Mouse (Mus musculus) erythroblast, embryonic 14.5 days (primary cell): ENCODE measurements around the gene Sv2b. TPM values are rescaled to one million over a fixed set of nuclear protein-coding genes. Genes with fewer than 3 reads are reported as not detected.

Source experiments
- H3K27me3 ChIP-seq: 2 replicates; pipeline ENCODE4 v1.6.1; 2012; ENCODE audit warnings: inconsistent platforms; ENCODE audit not compliant: control insufficient read depth
- H3K36me3 ChIP-seq: 2 replicates; pipeline ENCODE4 v1.6.1; 2012; ENCODE audit warnings: mild to moderate bottlenecking, inconsistent platforms; ENCODE audit not compliant: control insufficient read depth
- H3K4me1 ChIP-seq: 2 replicates; pipeline ENCODE4 v1.6.1; 2012; ENCODE audit warnings: inconsistent platforms; ENCODE audit not compliant: control insufficient read depth
- H3K4me3 ChIP-seq: replicated peaks from 2 replicates; pipeline ENCODE3; 2012; ENCODE audit warnings: moderate library complexity, mild to moderate bottlenecking, inconsistent platforms
- H3K9me3 ChIP-seq: 2 replicates; pipeline ENCODE4 v1.6.1; 2012; ENCODE audit warnings: low read length, inconsistent platforms, mixed read lengths; ENCODE audit not compliant: control insufficient read depth
- GATA1 ChIP-seq: IDR thresholded peaks from 2 replicates; pipeline ENCODE4 v1.6.1; 2012; ENCODE audit warnings: low read length, inconsistent platforms, mixed read lengths
- TAL1 ChIP-seq: IDR thresholded peaks from 3 replicates; pipeline ENCODE4 v1.6.1; 2012; ENCODE audit warnings: low read length, inconsistent platforms, mixed read lengths
- polyA plus RNA-seq: library from polyadenylated mRNA; stranded (reverse); fragments of >175 nt; gene quantifications from 2 replicates; pipeline ENCODE4 v1.2.3, GENCODE M21; 2012

Sv2b gene
- polyA plus RNA-seq, 1 experiment = not detected

DNA sequence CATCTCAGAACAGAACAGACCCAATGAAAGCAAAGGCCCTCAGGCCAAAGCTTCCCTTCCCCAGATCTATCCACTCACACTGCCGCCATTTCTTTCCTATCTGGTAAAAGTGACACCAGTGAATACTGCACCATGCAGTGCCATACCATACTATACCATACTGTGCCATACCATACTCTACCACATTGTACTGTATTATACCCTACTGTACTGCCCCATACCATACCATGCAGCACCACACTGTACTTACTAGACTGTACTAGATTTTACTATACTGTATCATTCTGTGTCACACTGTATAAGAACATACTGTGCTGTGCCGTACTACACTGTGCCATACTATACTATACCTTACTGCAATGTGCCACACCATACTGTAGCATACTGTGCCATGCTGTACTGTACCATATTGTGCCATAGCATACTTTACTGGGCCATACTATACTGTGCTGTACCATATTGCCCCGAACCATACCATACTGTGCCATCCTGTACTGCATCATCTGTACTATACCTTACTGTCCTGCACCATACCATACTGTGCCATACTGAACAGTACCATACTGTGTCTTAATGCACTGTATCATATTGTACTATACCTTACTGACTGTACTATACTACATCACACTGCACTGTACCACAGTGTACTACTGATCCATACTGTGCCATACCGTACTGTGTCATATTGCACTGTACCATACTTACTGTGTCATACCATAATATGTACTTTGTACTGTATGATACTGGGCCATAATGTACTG, 114.7 kb downstream of the Sv2b start:
- Histone ChIP-seq H3K4me3 (no peak overlapping the region), H3K27me3 (no peaks in the 10 kb centered on the region), H3K9me3 (no peaks in the 10 kb centered on the region), H3K36me3 (no peaks in the 10 kb centered on the region), H3K4me1 (no peaks in the 10 kb centered on the region)
- TF ChIP-seq TAL1 (no peak), GATA1 (no peak)

DNA sequence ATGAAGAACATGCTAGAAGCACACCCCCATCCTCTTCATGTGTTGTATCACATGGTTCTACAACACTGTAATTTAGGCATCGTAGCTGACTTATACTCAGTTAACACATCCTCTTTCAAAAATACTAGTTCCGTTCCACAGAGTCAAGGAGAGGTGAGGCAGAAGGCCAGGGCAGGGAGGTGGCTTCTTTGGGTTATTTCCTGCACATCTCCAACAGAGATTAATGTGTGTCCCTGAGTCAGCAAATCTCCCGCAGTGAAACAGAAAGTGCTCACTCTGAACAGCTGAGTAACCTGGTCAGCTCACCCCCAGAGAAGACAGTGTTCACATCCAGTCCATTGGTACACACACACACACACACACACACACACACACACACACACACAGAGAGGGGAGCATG, 118.9 kb downstream of the Sv2b start:
- TF ChIP-seq TAL1 = no peak
- no peak for TF ChIP-seq GATA1
- H3K4me1 ChIP-seq = no peaks in the 10 kb centered on the region
- no peaks in the 10 kb centered on the region for H3K9me3 ChIP-seq
- H3K36me3 ChIP-seq = no peaks in the 10 kb centered on the region
- H3K27me3 ChIP-seq = no peaks in the 10 kb centered on the region
- H3K4me3 ChIP-seq = no peak overlapping the region

DNA sequence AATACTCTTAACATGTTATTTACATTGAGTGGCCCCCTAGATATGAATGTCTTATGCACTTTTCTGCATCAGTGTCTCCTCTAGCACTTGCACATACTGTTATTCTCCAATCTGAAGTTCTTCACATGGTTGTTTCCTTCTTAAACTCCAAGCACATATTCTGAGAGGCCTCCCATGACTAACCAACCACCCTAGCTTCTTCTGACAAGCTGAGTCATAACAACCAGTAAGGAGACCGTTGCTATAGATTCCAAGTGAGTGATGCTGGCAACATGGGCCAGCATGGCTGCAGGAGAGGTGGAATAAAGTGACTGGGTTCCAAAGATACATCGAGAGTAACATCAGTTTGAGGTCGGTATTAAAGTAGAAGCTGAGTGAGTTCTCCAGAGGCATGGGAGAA, 134.0 kb downstream of the Sv2b start:
- Histone ChIP-seq H3K27me3 (no peaks in the 10 kb centered on the region), H3K4me1 (no peaks in the 10 kb centered on the region)
- no peak for TF ChIP-seq TAL1
- TF ChIP-seq GATA1 = no peak

DNA sequence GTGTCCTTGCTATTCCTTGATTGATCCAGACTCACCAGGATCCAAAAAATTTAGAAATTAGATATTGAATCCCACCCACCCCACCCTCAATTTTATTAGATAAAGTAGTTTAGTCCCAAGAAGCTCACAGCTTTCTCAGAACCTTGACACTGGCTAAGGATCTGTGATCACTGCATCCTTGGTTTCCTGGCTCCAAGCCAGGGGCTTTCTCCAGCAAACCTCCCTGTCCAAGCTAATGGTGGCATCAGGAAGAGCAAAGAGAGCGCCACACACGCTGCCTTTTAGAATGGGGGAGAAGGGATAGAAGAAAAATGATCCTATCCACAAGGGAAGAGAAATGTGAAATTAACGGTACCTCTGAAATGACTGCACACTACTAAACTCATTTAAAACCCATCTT, 141.6 kb downstream of the Sv2b start:
- Histone ChIP-seq H3K36me3 (no peaks in the 10 kb centered on the region), H3K27me3 (no peaks in the 10 kb centered on the region), H3K4me3 (no peak overlapping the region), H3K4me1 (no peaks in the 10 kb centered on the region), H3K9me3 (no peaks in the 10 kb centered on the region)
- no peak for TF ChIP-seq TAL1
- no peak for TF ChIP-seq GATA1

More for the DNA sequence above, 134.0 kb downstream of the Sv2b start:
- no peak overlapping the region for H3K4me3 ChIP-seq
- no peaks in the 10 kb centered on the region for H3K36me3 ChIP-seq
- no peaks in the 10 kb centered on the region for H3K9me3 ChIP-seq

DNA sequence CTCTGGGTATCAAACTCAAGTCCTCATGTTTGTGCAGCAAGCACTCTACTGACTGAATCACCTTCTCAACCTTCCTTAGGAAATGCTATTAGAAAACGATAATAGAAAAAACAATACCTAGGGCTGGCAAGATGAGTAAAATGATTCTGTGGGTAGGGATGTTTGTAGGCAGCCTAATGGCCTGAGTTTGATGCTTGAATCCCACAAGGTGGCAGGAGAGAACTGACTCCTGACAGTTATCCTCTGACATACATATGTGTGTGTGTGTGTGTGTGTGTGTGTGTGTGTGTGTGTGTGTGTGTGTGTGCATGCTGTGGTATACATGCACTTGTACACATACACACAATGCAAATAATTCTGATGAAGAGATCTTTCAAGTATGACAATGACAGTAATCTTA, 161.9 kb downstream of the Sv2b start:
- H3K4me1 ChIP-seq = no peaks in the 10 kb centered on the region
- TF ChIP-seq TAL1 (no peak), GATA1 (no peak)
- H3K4me3 ChIP-seq = no peak overlapping the region
- H3K36me3 ChIP-seq = no peaks in the 10 kb centered on the region
- no peaks in the 10 kb centered on the region for H3K9me3 ChIP-seq
- peaks cover 2% of the 10 kb centered on the region; the same call in 1 of the 2 replicates for H3K27me3 ChIP-seq

DNA sequence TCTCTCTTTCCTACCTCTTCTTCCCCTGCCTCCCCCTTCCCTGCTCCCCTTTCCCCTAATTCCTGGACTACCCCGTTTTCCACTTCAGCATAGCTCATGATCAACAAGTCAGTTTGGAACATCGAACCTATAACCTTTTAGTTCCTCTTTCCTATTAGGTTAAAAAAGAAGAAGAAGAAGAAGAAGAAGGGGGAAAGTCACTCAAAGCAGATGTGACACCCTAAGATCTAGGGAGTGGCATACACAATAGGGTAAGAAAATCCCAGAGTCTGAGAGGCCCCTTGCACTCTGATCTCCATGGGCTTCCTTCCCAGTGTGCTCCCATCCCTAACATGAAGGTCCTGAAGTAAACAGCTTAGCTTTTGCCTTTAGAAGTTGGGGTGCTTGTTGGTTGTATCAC, 166.3 kb downstream of the Sv2b start:
- Histone ChIP-seq H3K4me1 (no peaks in the 10 kb centered on the region), H3K36me3 (no peaks in the 10 kb centered on the region), H3K9me3 (no peaks in the 10 kb centered on the region), H3K27me3 (peaks cover 2% of the 10 kb centered on the region; the same call in 1 of the 2 replicates), H3K4me3 (no peak overlapping the region)
- no peak for TF ChIP-seq GATA1
- no peak for TF ChIP-seq TAL1

DNA sequence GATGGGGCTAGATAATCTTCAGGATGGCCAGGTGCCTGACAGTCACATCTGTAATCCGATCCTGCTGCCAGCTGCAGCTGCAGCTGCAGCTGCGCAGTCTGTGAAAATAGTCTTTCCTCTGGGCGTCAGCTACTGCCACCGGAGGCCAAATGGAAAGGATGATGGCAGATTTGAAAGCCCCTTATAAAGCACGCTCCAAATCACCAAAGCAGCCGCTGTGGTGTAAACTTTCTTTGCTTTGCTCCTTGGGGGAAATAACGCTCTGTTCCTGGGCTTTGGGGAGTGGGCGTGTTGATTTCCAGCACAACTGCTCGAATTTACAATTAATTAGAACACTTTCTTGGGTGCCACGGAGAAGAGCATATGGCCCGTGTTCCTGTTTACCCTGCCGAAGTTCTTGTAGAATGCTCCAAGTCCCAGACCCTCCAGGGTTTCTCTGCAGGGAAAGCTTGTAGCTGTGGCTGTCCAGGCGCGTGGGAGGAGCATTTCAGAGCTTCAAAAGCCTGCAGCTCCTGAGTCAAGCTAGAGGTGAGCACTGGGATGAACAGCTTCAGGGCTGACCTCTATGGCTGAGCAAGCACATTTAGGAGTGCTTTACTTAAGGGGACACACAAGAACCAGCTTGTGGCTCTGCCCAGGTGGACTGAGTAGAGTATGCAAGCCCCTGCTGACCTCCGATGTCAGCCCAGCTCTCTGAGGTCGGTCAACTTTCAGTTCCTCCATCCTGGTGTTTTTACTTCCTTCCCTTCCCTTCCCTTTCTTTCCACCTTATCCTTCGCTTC, 167.0 kb downstream of the Sv2b start:
- no peaks in the 10 kb centered on the region for H3K9me3 ChIP-seq
- no peaks in the 10 kb centered on the region for H3K4me1 ChIP-seq
- H3K36me3 ChIP-seq = no peaks in the 10 kb centered on the region
- H3K27me3 ChIP-seq = peaks cover 2% of the 10 kb centered on the region; the same call in 1 of the 2 replicates
- no peak overlapping the region for H3K4me3 ChIP-seq
- TF ChIP-seq GATA1 = no peak
- no peak for TF ChIP-seq TAL1

DNA sequence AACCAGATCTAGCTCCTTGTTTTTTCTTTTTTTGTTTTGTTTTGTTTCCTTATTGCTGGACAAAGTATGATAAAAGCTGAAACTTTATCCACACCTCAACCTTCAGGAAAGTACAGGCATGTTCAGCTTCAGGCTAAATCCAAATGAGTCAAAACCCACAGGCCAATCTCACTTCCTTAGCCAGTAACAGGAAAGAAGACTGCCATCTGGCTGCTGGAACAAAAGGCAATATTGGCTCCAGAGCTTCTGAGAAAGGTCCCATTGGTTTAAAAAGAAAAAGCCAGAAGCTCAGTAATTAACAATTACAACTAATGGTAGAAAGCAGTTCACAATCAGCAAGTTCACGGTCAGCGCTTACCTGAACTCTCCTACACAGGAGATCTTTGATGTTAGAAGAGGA, 169.8 kb downstream of the Sv2b start:
- TF ChIP-seq TAL1 (no peak), GATA1 (no peak)
- no peaks in the 10 kb centered on the region for H3K9me3 ChIP-seq
- H3K36me3 ChIP-seq = no peaks in the 10 kb centered on the region
- H3K27me3 ChIP-seq = peaks cover 2% of the 10 kb centered on the region; the same call in 1 of the 2 replicates
- H3K4me1 ChIP-seq = no peaks in the 10 kb centered on the region
- no peak overlapping the region for H3K4me3 ChIP-seq

DNA sequence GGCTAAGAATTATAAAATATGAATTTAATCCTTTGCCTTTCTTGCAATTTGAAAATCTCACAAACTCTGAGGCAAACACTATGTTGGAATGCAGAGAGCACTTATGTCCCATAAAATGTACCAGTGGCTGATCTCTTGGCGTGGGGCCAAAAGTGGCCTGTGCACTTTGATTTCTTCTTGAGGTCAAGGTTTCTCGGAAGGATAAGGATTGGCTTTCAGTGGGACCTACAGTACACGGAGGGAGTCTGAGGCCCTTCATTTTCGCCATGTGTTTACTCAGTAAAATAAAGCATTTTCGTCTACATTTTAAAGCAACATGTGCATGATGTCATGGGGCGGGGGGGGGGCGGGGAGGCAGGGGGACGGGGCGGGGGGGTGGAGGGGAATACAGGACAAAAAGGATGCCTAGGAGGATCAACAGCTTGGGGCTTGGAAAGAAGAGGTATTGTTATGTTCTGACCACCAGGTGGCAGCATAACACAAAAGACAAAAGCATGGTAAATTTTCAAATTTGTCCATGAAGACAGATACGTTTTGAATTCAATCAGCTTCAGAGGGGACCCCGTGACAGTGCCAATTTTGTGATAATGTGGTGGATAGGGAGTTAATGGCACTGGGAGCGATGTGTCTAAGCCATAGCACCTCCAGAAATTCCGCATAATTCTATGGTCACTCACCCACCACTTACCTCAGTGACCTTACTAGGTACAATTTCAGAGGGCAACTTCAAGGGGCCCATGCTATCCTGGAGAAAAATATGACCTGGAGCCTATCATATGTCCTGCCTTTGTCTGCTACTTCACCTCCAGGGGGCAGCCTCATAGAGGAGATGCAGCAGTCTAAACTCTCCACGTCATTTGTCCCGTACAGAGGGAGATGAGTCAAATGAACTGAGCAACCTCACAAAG, 174.1 kb downstream of the Sv2b start:
- Histone ChIP-seq H3K4me1 (no peaks in the 10 kb centered on the region), H3K36me3 (no peaks in the 10 kb centered on the region), H3K9me3 (no peaks in the 10 kb centered on the region), H3K27me3 (no peaks in the 10 kb centered on the region), H3K4me3 (no peak overlapping the region)
- TF ChIP-seq TAL1 = no peak
- TF ChIP-seq GATA1 = no peak
